Mouse (Mus musculus) central nervous system, embryonic 14 days (tissue): Measurements from ENCODE around the gene Zswim8. TPM values are rescaled to one million over a fixed set of nuclear protein-coding genes. Genes with fewer than 3 reads are reported as not detected.

Experiments used
- polyA plus RNA-seq: library from polyadenylated mRNA; depleted of rRNA; stranded (reverse); fragments of >200 nt; gene quantifications from 2 replicates; pipeline ENCODE4 v1.2.3, GENCODE M21; 2012; rRNA removed

The Zswim8 gene
- 191 and 210 TPM in 2 replicates for polyA plus RNA-seq

DNA sequence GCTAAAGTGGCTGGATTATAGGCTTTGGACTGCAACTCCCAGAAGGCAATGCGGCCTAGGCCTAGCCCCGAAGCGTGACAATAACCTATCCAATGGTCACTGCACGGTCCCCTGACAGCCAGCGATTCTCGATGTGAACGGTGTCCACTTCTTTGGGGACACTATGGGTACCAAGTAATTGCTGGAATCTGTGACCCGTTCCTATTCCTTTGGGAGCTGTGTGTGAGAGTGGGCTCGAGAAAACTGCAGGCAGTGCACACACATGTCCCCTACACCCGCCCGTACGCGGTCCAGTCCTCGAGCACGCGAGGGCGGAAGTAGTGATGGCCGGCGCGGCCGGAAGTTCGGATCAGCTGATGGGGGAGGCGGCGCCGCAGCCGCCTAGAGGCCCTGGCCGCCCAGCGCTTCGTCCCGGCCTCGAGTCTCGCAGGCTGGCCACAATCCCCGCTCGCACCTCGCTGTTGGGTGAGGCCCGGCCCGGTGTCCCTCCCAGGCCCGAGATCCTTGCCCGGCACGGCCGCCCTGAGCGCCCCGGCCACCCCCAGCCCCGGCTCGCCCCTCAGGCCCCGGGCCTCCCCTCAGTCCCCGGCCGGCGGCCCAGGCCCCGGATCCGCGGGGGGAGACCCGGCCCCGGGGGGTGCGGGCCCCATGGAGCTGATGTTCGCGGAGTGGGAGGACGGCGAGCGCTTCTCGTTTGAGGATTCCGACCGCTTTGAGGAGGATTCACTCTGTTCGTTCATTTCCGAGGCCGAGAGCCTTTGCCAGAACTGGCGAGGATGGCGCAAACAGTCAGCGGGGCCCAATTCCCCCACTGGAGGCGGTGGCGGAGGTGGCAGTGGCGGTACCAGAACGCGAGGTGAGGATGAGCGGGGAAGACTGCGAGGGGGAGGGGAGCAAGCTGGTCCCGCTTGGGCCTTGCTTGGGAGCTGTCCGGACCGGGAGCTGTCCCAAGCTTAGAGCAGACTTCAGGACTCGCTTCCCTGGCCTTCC lies at the start of gene Zswim8:
Zswim8 (plus strand) TSS at position 352 of the 990 bp plus-strand sequence.

DNA sequence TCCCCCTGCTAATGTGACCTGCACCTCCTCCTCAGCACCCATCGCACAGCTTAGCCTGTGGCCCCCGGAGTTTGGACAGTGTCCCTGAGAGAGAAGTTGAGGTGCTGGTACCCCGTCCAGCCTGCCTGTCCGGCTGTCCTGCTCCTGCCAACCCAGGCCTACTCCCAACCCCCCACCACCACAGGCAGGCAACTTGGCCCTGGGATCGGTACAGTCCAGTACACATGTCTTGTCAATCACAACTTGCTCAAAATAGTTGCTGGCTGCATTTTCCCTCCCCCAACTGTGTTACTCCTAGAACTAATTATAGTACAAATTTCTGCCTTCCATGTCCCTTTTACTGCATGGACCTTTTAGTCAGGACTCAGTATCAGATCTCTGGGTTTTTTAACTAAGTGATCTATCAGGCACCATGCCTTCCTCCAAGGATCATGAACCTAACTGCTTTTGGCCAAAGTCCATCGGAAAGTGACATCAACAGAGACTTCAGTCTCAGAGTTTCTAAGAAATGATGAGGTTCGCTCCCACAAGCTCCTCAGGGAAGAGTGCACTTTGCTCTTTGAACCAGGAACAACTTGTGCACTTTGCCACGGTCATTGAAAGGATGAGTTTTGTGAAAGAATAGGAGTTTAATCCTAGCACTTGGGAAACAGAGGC lies 39.1 kb upstream of the Zswim8 start, which contains the start of gene Synpo2l:
Synpo2l (minus strand) TSS at position 201 of the 657 bp plus-strand sequence.

DNA sequence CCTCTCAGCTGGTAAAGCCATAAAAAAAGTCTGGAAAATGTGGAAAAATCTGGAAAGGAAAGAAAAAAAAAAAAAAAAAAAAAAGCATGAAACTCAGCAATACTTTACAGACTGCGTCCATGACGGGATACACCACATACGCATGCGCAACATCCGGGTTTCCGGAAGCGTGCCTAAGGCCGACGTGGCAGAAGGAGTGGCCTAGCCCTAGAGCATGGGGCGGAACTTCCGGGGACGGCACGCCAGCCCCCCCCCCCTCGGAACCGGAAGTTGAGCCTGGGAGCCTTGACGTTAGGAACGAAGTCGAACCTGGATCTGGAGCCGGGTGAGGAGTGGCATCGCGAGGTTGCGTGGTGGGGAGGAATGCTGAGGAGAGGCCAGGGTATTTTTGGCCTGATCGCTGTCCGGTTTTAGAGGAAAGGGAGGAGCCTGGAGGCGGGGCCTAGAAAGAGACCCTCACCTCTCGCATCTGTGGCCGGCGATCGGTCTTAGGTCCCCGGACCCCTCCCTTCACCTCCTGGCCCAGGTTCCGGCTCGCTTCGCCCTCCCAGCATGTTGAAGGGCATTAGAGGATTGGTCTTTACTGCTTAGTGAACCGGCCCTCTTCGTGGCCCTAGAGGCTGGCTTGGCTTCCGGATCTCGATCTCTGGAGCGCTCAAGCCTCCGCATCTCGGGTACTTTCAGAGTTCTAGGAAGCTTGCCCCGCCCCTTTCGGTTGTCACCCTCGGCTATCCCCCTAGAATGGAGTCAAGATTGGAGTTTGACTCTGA lies 33.1 kb upstream of the Zswim8 start, which contains the start of gene Sec24c:
Sec24c (plus strand) TSS at position 245 of the 770 bp plus-strand sequence.

DNA sequence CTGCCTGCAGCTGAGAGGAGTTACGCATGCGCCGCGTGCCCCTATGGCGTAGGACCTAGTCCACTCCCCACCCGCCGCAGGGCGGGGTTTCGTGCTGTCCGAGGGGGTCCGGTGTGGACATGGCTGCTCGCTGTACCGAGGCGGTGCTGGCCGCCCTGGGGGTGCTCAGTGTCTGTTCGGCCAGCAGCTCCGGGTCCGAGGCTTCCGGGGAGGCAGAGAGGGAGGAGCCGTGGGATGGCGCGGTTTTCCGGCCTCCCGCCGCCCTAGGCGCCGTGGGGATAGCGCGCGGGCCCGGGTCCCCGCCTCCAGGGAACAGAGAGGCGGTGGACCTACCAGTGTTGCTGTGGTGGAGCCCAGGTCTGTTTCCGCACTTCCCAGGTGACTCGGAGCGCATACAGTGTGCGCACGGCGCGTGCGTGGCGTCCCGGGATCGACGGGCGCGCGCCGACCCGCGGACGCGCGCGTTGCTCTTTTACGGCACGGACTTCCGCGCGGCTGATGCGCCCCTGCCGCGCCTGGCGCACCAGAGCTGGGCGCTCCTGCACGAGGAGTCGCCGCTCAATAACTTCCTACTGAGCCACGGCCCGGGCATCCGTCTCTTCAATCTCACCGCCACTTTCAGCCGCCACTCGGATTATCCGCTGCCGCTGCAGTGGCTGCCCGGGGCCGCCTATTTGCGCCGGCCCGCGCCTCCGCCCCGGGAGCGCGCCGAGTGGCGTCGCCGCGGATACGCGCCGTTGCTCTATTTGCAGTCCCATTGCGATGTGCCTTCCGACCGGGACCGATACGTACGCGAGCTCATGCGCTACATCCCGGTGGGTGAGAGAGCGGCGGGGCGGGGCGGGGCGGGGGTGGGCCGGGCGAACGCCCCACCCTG lies 12.2 kb upstream of the Zswim8 start, which contains the start of gene Fut11:
Fut11 (plus strand) TSS at position 85 of the 877 bp plus-strand sequence.

DNA sequence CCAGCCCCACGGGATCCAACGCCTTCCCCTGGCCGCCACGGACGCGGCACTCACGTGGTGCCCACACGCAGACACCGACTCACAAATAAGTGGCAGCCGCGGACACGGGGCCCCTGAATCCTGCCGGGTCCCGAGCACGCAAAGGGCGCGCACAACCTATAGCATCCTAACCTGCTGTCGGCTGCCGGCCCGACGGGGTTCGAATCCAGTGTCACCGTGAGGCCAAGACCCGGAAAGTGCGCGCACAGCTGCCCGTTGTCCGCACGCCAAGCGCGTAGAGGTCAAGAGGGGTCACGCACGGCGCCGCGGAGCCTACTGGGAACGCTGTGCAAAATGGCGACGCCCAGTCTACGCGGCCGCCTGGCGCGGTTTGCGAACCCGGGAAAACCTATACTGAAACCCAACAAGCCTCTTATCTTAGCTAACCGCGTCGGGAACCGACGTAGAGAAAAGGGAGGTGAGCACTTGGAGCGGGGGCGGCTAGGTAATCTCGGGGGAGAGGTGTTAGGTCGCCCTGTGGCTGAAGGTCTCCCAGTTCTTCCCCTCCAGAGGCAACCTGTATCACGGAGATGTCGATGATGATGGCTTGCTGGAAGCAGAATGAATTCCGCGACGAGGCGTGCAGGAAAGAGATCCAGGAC lies 4.5 kb upstream of the Zswim8 start, which contains the start of gene Chchd1:
Chchd1 (plus strand) TSS at position 266 of the 641 bp plus-strand sequence.

DNA sequence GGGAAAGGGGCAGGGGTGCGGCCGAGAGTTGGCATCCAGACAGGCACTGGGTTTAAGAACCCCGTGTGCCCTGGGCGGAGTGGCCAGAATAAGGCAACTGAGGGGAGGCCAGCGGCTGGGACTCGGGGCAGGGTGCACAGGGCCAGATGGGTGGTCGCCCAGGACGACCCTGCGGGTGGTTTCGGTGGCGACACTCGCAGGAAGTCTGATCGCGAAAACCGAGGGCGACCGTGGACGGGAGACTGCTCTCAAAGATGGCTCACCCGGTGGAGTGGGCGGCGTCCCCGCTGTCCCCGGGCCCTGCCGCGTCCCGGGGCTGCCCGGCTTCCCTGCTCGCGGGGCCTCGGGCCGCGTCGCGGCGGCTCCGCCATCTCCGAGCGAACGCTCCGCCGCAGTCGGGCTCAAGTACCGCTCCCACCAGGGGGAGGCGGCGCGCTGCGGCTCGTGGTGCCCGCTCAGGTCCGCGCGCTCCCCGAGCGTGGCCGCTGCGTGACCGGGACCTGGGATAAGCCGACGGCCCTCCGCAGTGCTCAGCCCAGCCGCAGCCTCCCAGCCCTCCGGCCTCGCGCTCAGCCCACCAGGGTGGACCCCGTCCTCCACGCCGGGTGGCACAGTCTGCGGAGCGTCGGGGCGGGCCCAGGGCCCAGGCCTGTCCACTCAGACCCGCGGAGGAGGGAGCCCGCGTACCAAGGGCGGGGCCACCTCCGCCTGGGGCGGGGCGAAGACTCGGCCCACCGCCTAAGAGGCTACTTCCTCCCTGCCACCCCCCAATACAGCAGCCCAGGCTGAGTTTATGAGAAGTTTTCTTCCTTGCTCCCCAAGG lies 26.8 kb downstream of the Zswim8 start, which contains the start of gene Ndst2:
Ndst2 (minus strand) TSS at position 611 of the 823 bp plus-strand sequence.

Other genes with a start within 250 kb of the Zswim8 start
- 19.0 and 28.1 TPM in 2 replicates for gene Anxa7, start 227.4 kb upstream of the Zswim8 start, polyA plus RNA-seq
- gene Mss51, start 210.7 kb upstream of the Zswim8 start, polyA plus RNA-seq, result 2.2 and 2.3 TPM in 2 replicates
- 116 and 117 TPM in 2 replicates for gene Ppp3cb, start 161.0 kb upstream of the Zswim8 start, polyA plus RNA-seq
- gene Usp54, start 66.5 kb upstream of the Zswim8 start, polyA plus RNA-seq, result 23.8 and 24.3 TPM in 2 replicates
- gene Myoz1, start 51.0 kb upstream of the Zswim8 start, polyA plus RNA-seq, result 0.07 and 1.5 TPM in 2 replicates
- gene Synpo2l, start 39.2 kb upstream of the Zswim8 start, polyA plus RNA-seq, result 0.11 and 4.0 TPM in 2 replicates
- gene Sec24c, start 33.2 kb upstream of the Zswim8 start, polyA plus RNA-seq, result 140 and 144 TPM in 2 replicates
- gene Fut11, start 12.6 kb upstream of the Zswim8 start, polyA plus RNA-seq, result 19.7 and 22.7 TPM in 2 replicates
- 145 and 169 TPM in 2 replicates for gene Chchd1, start 4.5 kb upstream of the Zswim8 start, polyA plus RNA-seq
- gene Ndst2, start 27.0 kb downstream of the Zswim8 start, polyA plus RNA-seq, result 30.9 and 40.8 TPM in 2 replicates
- 80.1 and 82.1 TPM in 2 replicates for gene Camk2g, start 86.5 kb downstream of the Zswim8 start, polyA plus RNA-seq
- 2.2 and 3.1 TPM in 2 replicates for gene Plau, start 129.1 kb downstream of the Zswim8 start, polyA plus RNA-seq
- gene Vcl, start 221.8 kb downstream of the Zswim8 start, polyA plus RNA-seq, result 21.6 and 28.8 TPM in 2 replicates